Mouse (Mus musculus): ENCODE results near the gene Fcho1. TPM values are rescaled to one million over a fixed set of nuclear protein-coding genes. Genes with fewer than 3 reads are reported as not detected.

Fcho1 gene
- polyA plus RNA-seq, 1 experiment from 2014 or later, result 1.8 TPM

DNA sequence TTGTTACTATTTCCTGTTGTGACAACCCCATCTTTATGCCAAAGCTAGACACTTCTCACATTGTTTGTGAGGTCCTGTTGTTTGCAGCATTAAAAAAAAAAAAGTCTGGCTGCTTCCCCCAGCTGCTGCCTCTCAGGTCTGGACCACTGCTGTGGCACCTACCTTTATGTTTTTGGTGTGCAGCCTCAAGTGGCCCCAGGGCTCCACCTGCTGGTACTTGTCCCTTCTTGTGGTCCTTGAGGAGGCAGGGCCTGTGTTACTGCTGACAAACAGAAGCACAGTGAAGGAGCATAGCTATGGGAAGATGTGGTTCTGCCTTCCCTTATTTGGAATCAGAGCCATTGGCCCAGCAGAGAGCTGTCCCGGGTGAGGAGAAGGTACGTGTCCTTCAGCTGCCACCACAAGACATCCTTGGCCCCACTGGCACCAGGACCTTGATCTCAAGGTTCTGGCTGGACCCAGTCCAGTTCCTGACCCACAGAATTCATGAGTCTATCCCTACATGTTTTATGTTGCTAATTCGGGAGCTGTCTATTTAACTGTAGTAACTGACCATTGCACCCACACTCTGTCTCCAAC is 6.2 kb upstream of the Fcho1 start:
- Histone ChIP-seq H3K9ac (replicated peaks; ENCODE audit: low read depth) (no peak overlapping the region), H3K4me1 (ENCODE audit: insufficient read depth, low read depth, low read length) (no peaks in the 10 kb centered on the region), H3K27me3 (replicated peaks; ENCODE audit: insufficient read depth, low read length) (no peaks in the 10 kb centered on the region), H3K9me3 (ENCODE audit: low read length) (no peaks in the 10 kb centered on the region), H3K36me3 (ENCODE audit: insufficient read depth, low read length) (no peaks in the 10 kb centered on the region), H3K4me2 (replicated peaks; ENCODE audit: low read depth, low read length) (no peak overlapping the region), H3K4me3 (ENCODE audit: low read depth, low read length) (no peak overlapping the region), H3K27ac (ENCODE audit: low read length) (no peak overlapping the region)
- TF ChIP-seq CTCF (IDR thresholded peaks at IDR 0.05), result peak; percentile 67
- no peak for TF ChIP-seq EP300 (IDR thresholded peaks at IDR 0.05)
- no peak for DNase-seq (ENCODE audit: low spot score)
- 49% methylated on average over 3 of the region's 3 CpGs for WGBS
- peak; percentile 43; the same call in 1 of the 2 replicates for ATAC-seq

DNA sequence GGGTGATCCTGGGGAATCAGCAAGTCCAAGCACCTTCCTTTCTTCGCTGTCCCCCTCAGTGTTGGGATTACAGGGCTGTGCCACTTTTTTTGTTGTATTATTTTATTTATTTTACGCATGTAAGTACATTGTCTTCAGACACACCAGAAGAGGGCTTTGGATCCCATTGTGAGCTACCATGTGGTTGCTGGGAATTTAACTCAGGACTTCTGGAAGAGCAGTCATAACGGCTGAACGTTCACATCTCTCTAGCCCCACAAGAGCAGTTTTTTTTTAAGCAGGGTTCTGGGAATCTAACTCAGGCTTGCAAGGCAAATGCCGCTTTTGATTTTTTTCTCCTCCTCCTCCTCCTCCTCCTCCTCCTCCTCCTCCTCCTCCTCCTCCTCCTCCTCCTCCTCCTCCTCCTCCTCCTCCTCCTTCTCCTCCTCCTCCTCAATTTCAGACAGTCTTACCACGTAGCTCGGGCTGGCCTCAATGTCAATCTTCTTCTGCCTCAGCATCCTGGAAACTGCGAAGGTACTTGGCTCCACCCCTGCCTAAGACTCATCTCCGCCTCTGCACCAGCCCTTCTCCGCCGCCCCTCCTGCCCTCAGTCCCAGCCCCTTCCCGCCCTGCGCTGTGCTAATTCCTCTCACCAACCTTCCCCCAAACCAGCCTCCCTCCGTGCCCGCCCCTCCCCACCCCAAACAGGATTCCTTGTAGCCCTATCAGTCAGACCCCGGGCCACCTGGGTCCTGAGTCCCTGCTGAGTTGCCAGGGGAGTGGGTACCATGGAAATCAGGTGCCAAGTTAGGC is 3.5 kb upstream of the Fcho1 start:
- DNase-seq (ENCODE audit: low spot score), result no peak
- no peak for ATAC-seq
- peak overlapping the region; percentile 0; the same call in 1 of the 2 replicates for H3K4me3 ChIP-seq (ENCODE audit: low read depth, low read length)

DNA sequence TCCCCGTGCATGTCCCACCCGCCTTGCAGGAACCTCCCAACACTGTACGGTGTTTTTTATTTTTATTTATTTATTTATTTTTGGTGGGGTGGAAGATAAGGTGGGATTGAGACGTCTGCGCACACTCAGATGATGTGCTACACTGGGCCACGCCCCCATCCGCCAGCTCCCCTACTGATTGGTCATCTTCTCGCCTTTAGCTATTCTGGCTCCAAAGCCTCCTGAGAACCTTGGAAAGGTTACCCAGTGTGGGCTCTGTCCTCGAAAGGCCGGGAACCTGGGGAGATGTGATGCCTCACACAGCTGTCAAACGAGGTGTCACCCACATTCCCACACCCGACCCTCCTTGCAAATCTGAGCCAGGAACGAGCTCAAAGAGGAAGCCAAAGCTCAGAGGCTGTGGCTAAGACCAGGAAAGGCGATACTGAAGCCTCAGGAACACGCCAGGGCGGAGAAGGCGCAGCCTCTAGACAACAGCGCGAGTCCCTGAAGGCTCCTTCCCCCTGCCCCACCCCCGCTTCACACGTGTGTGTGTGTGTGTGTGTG is 2.8 kb upstream of the Fcho1 start:
- Histone ChIP-seq H3K27me3 (replicated peaks; ENCODE audit: insufficient read depth, low read length) (no peaks in the 10 kb centered on the region), H3K36me3 (ENCODE audit: insufficient read depth, low read length) (no peaks in the 10 kb centered on the region), H3K4me2 (replicated peaks; ENCODE audit: low read depth, low read length) (peak overlapping the region; percentile 34), H3K9me3 (ENCODE audit: low read length) (no peaks in the 10 kb centered on the region), H3K4me1 (ENCODE audit: insufficient read depth, low read depth, low read length) (0 out of 2 replicates have a peak, but pooled peaks cover 4% of the 10 kb centered on the region), H3K4me3 (ENCODE audit: low read depth, low read length) (peak overlapping the region; percentile 0; the same call in 1 of the 2 replicates), H3K9ac (replicated peaks; ENCODE audit: low read depth) (no peak overlapping the region), H3K27ac (ENCODE audit: low read length) (no peak overlapping the region)
- DNase-seq (ENCODE audit: low spot score), result no peak
- whole genome bisulfite sequencing, result 10% methylated on average over 19 of the region's 21 CpGs
- TF ChIP-seq CTCF (IDR thresholded peaks at IDR 0.05) (no peak), EP300 (IDR thresholded peaks at IDR 0.05) (no peak)
- ATAC-seq, result peak; percentile 18; the same call in 1 of the 2 replicates

More for the DNA sequence above, 3.5 kb upstream of the Fcho1 start:
- Histone ChIP-seq H3K4me2 (replicated peaks; ENCODE audit: low read depth, low read length) (peak overlapping the region; percentile 34), H3K27me3 (replicated peaks; ENCODE audit: insufficient read depth, low read length) (no peaks in the 10 kb centered on the region), H3K36me3 (ENCODE audit: insufficient read depth, low read length) (no peaks in the 10 kb centered on the region), H3K27ac (ENCODE audit: low read length) (no peak overlapping the region), H3K4me1 (ENCODE audit: insufficient read depth, low read depth, low read length) (0 out of 2 replicates have a peak, but pooled peaks cover 4% of the 10 kb centered on the region), H3K9ac (replicated peaks; ENCODE audit: low read depth) (no peak overlapping the region), H3K9me3 (ENCODE audit: low read length) (no peaks in the 10 kb centered on the region)
- TF ChIP-seq EP300 (IDR thresholded peaks at IDR 0.05), result no peak
- WGBS, result 5% methylated on average over 14 of the region's 16 CpGs

DNA sequence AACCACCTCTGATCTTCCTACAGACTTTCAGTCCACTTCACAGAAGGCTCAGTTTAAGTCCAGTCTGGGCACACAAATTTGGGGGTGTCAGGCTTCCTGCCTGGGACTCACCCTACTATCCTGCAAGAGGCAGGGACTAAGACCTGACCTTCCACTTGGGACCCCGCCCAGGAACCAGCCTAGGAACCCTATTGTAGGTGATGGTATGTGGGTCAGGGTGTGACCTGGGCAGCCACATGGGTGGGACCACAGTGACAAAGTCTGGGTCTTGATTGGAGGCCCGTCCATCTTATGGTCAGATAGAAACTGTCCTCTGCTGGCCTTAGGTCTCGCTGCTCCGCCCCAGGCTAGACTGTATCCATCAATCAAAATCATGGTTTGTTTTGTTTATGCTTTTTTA is 1.1 kb downstream of the Fcho1 start:
- no peak for ATAC-seq
- no peaks in the 10 kb centered on the region for H3K27me3 ChIP-seq (replicated peaks; ENCODE audit: insufficient read depth, low read length)
- 40% methylated on average over 4 of the region's 4 CpGs for WGBS

DNA sequence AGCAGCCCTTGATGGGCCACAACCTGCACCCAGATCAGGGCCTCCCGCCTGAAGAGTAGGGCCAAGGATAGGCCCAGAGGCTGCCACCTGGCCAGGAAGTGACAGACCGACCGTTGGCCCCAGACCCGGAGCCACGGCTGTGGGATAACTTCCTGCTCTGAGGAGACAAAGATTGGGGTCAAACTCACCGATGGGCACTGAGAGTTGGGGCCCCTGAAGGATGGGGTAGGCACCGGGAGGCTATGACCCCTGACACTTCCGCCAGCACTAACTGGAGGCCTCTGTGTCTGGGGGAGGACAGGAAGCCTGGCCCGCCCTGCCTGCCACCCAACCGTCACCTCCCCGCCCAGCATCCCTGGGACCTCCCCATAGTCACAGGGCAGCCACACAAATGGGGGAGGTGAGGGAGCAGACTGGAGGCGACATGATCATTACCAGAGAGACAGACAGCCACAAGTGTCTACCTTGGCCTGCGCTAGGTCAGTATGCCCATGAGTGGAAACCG is 2.4 kb downstream of the Fcho1 start:
- no peak overlapping the region for H3K9ac ChIP-seq (replicated peaks; ENCODE audit: low read depth)
- H3K4me3 ChIP-seq (ENCODE audit: low read depth, low read length), result no peak overlapping the region
- WGBS, result 54% methylated on average over 14 of the region's 14 CpGs
- H3K27me3 ChIP-seq (replicated peaks; ENCODE audit: insufficient read depth, low read length), result no peaks in the 10 kb centered on the region
- no peaks in the 10 kb centered on the region for H3K9me3 ChIP-seq (ENCODE audit: low read length)
- no peak for TF ChIP-seq CTCF (IDR thresholded peaks at IDR 0.05)
- TF ChIP-seq EP300 (IDR thresholded peaks at IDR 0.05), result no peak
- no peak overlapping the region for H3K27ac ChIP-seq (ENCODE audit: low read length)
- DNase-seq (ENCODE audit: low spot score) (no peak), ATAC-seq (no peak)
- 0 out of 2 replicates have a peak, but pooled peaks cover 4% of the 10 kb centered on the region for H3K4me1 ChIP-seq (ENCODE audit: insufficient read depth, low read depth, low read length)
- no peaks in the 10 kb centered on the region for H3K36me3 ChIP-seq (ENCODE audit: insufficient read depth, low read length)
- H3K4me2 ChIP-seq (replicated peaks; ENCODE audit: low read depth, low read length), result no peak overlapping the region

More for the DNA sequence above, 1.1 kb downstream of the Fcho1 start:
- no peak for TF ChIP-seq EP300 (IDR thresholded peaks at IDR 0.05)
- TF ChIP-seq CTCF (IDR thresholded peaks at IDR 0.05), result no peak
- no peak for DNase-seq (ENCODE audit: low spot score)
- Histone ChIP-seq H3K4me2 (replicated peaks; ENCODE audit: low read depth, low read length) (no peak overlapping the region), H3K9ac (replicated peaks; ENCODE audit: low read depth) (no peak overlapping the region), H3K4me1 (ENCODE audit: insufficient read depth, low read depth, low read length) (0 out of 2 replicates have a peak, but pooled peaks cover 4% of the 10 kb centered on the region), H3K9me3 (ENCODE audit: low read length) (no peaks in the 10 kb centered on the region), H3K36me3 (ENCODE audit: insufficient read depth, low read length) (no peaks in the 10 kb centered on the region), H3K4me3 (ENCODE audit: low read depth, low read length) (no peak overlapping the region), H3K27ac (ENCODE audit: low read length) (no peak overlapping the region)

DNA sequence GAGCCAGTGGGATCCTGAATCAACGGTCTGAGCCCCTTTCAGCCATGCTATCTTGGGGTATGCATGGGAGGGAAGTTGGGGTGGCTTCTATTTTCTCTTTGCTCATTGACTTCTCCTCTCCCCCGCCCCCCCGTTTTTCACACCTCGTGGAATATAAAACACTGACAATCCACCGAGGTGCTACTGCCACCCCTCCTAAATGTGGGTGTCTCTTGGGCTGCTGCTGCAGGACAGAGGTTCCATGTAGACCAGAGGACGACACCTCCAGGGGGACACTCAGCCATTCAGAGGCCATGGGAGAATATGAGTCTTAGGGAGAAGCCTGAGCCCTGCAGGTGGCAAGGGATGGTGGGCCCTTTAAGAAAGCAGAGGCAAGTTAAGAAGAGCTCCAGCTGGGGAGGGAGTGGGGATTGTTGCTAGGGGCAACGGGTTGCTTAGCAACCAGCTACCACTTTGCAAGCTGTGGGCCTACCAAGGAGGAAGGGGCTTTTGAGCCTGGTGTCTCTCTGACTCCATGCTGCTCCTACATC is 5.5 kb downstream of the Fcho1 start:
- DNase-seq (ENCODE audit: low spot score), result no peak
- no peak overlapping the region for H3K27ac ChIP-seq (ENCODE audit: low read length)
- no peak overlapping the region for H3K9ac ChIP-seq (replicated peaks; ENCODE audit: low read depth)
- 39% methylated on average over 7 of the region's 7 CpGs for whole genome bisulfite sequencing
- no peak overlapping the region for H3K4me2 ChIP-seq (replicated peaks; ENCODE audit: low read depth, low read length)
- no peak overlapping the region for H3K4me3 ChIP-seq (ENCODE audit: low read depth, low read length)
- no peaks in the 10 kb centered on the region for H3K36me3 ChIP-seq (ENCODE audit: insufficient read depth, low read length)
- TF ChIP-seq EP300 (IDR thresholded peaks at IDR 0.05) (no peak), CTCF (IDR thresholded peaks at IDR 0.05) (no peak)
- no peak for ATAC-seq
- 0 out of 2 replicates have a peak, but pooled peaks cover under 1% of the 10 kb centered on the region for H3K4me1 ChIP-seq (ENCODE audit: insufficient read depth, low read depth, low read length)
- H3K27me3 ChIP-seq (replicated peaks; ENCODE audit: insufficient read depth, low read length), result no peaks in the 10 kb centered on the region
- no peaks in the 10 kb centered on the region for H3K9me3 ChIP-seq (ENCODE audit: low read length)
